Mouse (Mus musculus) C2C12 (cell line): ENCODE data around the gene Heg1.

Experiments used
- CEBPB ChIP-seq: IDR thresholded peaks from one replicate; pipeline ENCODE4 v1.6.1; 2011; ENCODE audit warnings: low read depth, mild to moderate bottlenecking, control low read depth, moderate library complexity
- CTCF ChIP-seq: IDR thresholded peaks from one replicate; pipeline ENCODE4 v1.5.1; 2011; ENCODE audit not compliant: control insufficient read depth, insufficient read depth, insufficient read length
- FOSL1 ChIP-seq: IDR thresholded peaks from one replicate; pipeline ENCODE4 v1.8.0; 2011; ENCODE audit warnings: mild to moderate bottlenecking, low read length; ENCODE audit not compliant: poor library complexity, insufficient read depth, severe bottlenecking
- MYOD1 ChIP-seq: IDR thresholded peaks from one replicate; pipeline ENCODE4 v1.6.1; 2011; ENCODE audit warnings: low read depth; ENCODE audit not compliant: control insufficient read depth, insufficient read length

- no peak for TF ChIP-seq CTCF
- no peak for TF ChIP-seq CEBPB
- TF ChIP-seq FOSL1 = no peak
- no peak for TF ChIP-seq MYOD1
These were observed 22.1 kb downstream of the Heg1 start for GRCm38 (mm10) chr16:33706111-33706890.
